Mouse (Mus musculus) embryonic facial prominence, embryonic 12.5 days (tissue): Measurements from ENCODE around the gene Stard10. TPM values are rescaled to one million over a fixed set of nuclear protein-coding genes. Genes with fewer than 3 reads are reported as not detected.

Experiments
- ATAC-seq: fragments of 200-750 bp; cut with Nextera tagmentation; 2 replicates; pipeline ENCODE4 v1.8.0; 2017; ENCODE audit not compliant: insufficient number of reproducible peaks, insufficient read depth, low FRiP score, low TSS enrichment
- H3K27ac ChIP-seq: fragments of 300-500 bp; sonication (generic); 2 replicates; pipeline ENCODE4 v1.5.1; 2016; ENCODE audit warnings: mild to moderate bottlenecking
- H3K27me3 ChIP-seq: fragments of 300-500 bp; sonication (generic); 2 replicates; pipeline ENCODE4 v1.6.1; 2016; ENCODE audit warnings: mild to moderate bottlenecking, moderate library complexity
- H3K36me3 ChIP-seq: fragments of 300-500 bp; sonication (generic); 2 replicates; pipeline ENCODE4 v1.6.1; 2016; ENCODE audit warnings: mild to moderate bottlenecking
- H3K4me1 ChIP-seq: fragments of 300-500 bp; sonication (generic); 2 replicates; pipeline ENCODE4 v1.6.1; 2016
- H3K4me2 ChIP-seq: fragments of 300-500 bp; sonication (generic); replicated peaks from 2 replicates; pipeline ENCODE4 v1.6.1; 2016; ENCODE audit warnings: mild to moderate bottlenecking, moderate library complexity
- H3K4me3 ChIP-seq: fragments of 300-500 bp; sonication (generic); 2 replicates; pipeline ENCODE4 v1.5.1; 2016; ENCODE audit warnings: mild to moderate bottlenecking
- H3K9ac ChIP-seq: fragments of 300-500 bp; sonication (generic); 2 replicates; pipeline ENCODE4 v1.6.1; 2016; ENCODE audit warnings: mild to moderate bottlenecking, moderate library complexity
- H3K9me3 ChIP-seq: fragments of 300-500 bp; sonication (generic); 2 replicates; pipeline ENCODE4 v1.6.1; 2016; ENCODE audit warnings: mild to moderate bottlenecking, moderate library complexity
- WGBS: fragments of 180-500 bp; shearing (Covaris S2); methylation state at CpG from one replicate; pipeline ENCODE4 v1.1.7; 2016; 5-methylcytosine and 5-hydroxymethylcytosine counted together
- polyA plus RNA-seq: library from polyadenylated mRNA; unstranded; fragments of >200 nt; fragmentation: Nextera tagmentation; extraction: Ambion mirVana; gene quantifications from 2 replicates; pipeline ENCODE4 v1.2.1, GENCODE M21; 2016

Gene Stard10
- polyA plus RNA-seq, 1 experiment from 2014 or later, result 19.4 TPM

GRCm38 (mm10) chr7:101292086-101292485 lies 24.8 kb upstream of the Stard10 start:
- no peak for ATAC-seq
- WGBS, result 60% methylated on average over 3 of the region's 4 CpGs
- peaks cover 14% of the 10 kb centered on the region for H3K36me3 ChIP-seq
- no peak overlapping the region for H3K27ac ChIP-seq
- peaks cover 6% of the 10 kb centered on the region for H3K4me1 ChIP-seq
- H3K9me3 ChIP-seq, result no peaks in the 10 kb centered on the region
- no peak overlapping the region for H3K9ac ChIP-seq
- no peak overlapping the region for H3K4me2 ChIP-seq
- H3K4me3 ChIP-seq, result no peak overlapping the region
- 0 out of 2 replicates have a peak, but pooled peaks cover 10% of the 10 kb centered on the region for H3K27me3 ChIP-seq

- Histone ChIP-seq H3K9me3 (no peaks in the 10 kb centered on the region), H3K27me3 (0 out of 2 replicates have a peak, but pooled peaks cover 12% of the 10 kb centered on the region), H3K4me2 (no peak overlapping the region), H3K4me1 (peaks cover 7% of the 10 kb centered on the region), H3K4me3 (no peak overlapping the region), H3K27ac (no peak overlapping the region), H3K9ac (no peak overlapping the region), H3K36me3 (peaks cover 14% of the 10 kb centered on the region)
- no peak for ATAC-seq
- 97% methylated on average over 1 of the region's 1 CpGs for WGBS
Observed at GRCm38 (mm10) chr7:101292696-101293095, 24.2 kb upstream of the Stard10 start.

GRCm38 (mm10) chr7:101293138-101293537 lies 23.7 kb upstream of the Stard10 start:
- Histone ChIP-seq H3K9me3 (no peaks in the 10 kb centered on the region), H3K36me3 (peaks cover 14% of the 10 kb centered on the region), H3K4me2 (no peak overlapping the region), H3K4me1 (peaks cover 7% of the 10 kb centered on the region), H3K4me3 (no peak overlapping the region), H3K27me3 (0 out of 2 replicates have a peak, but pooled peaks cover 12% of the 10 kb centered on the region), H3K27ac (no peak overlapping the region), H3K9ac (no peak overlapping the region)
- 44% methylated on average over 4 of the region's 4 CpGs for WGBS
- no peak for ATAC-seq

- Histone ChIP-seq H3K4me3 (no peak overlapping the region), H3K27me3 (0 out of 2 replicates have a peak, but pooled peaks cover 12% of the 10 kb centered on the region), H3K9ac (no peak overlapping the region), H3K9me3 (no peaks in the 10 kb centered on the region), H3K4me2 (no peak overlapping the region), H3K27ac (no peak overlapping the region), H3K36me3 (peaks cover 14% of the 10 kb centered on the region), H3K4me1 (peaks cover 7% of the 10 kb centered on the region)
- 54% methylated on average over 4 of the region's 4 CpGs for WGBS
- no peak for ATAC-seq
Observed at GRCm38 (mm10) chr7:101293611-101294010, 23.3 kb upstream of the Stard10 start.

GRCm38 (mm10) chr7:101295438-101295837 lies 21.4 kb upstream of the Stard10 start:
- H3K4me3 ChIP-seq, result no peak overlapping the region
- peaks cover 2% of the 10 kb centered on the region; the same call in 1 of the 2 replicates for H3K36me3 ChIP-seq
- no peak for ATAC-seq
- no peak overlapping the region for H3K4me2 ChIP-seq
- no peak overlapping the region for H3K9ac ChIP-seq
- no peak overlapping the region for H3K27ac ChIP-seq
- no peaks in the 10 kb centered on the region for H3K9me3 ChIP-seq
- H3K4me1 ChIP-seq, result peaks cover 11% of the 10 kb centered on the region
- H3K27me3 ChIP-seq, result peaks cover 28% of the 10 kb centered on the region
- WGBS, result 55% methylated on average over 1 of the region's 1 CpGs

GRCm38 (mm10) chr7:101296252-101297022 lies 20.4 kb upstream of the Stard10 start:
- peaks cover 29% of the 10 kb centered on the region for H3K27me3 ChIP-seq
- no peaks in the 10 kb centered on the region for H3K36me3 ChIP-seq
- peak; percentile 72 for ATAC-seq
- H3K9me3 ChIP-seq, result no peaks in the 10 kb centered on the region
- H3K4me2 ChIP-seq, result peak overlapping the region; percentile 65
- H3K27ac ChIP-seq, result no peak overlapping the region
- H3K4me1 ChIP-seq, result peaks cover 19% of the 10 kb centered on the region
- 10% methylated on average over 35 of the region's 35 CpGs for WGBS
- peak overlapping the region; percentile 25 for H3K9ac ChIP-seq
- peak overlapping the region; percentile 30 for H3K4me3 ChIP-seq

GRCm38 (mm10) chr7:101297023-101297405 lies 19.9 kb upstream of the Stard10 start:
- Histone ChIP-seq H3K9ac (peak overlapping the region; percentile 25), H3K27ac (no peak overlapping the region), H3K9me3 (no peaks in the 10 kb centered on the region), H3K27me3 (peaks cover 29% of the 10 kb centered on the region), H3K4me1 (peaks cover 19% of the 10 kb centered on the region), H3K36me3 (no peaks in the 10 kb centered on the region), H3K4me2 (peak overlapping the region; percentile 65), H3K4me3 (peak overlapping the region; percentile 30)
- WGBS, result 21% methylated on average over 8 of the region's 8 CpGs
- peak; percentile 49; the same call in 1 of the 2 replicates for ATAC-seq

- Histone ChIP-seq H3K36me3 (no peaks in the 10 kb centered on the region), H3K27ac (no peak overlapping the region), H3K4me3 (no peak overlapping the region), H3K9me3 (no peaks in the 10 kb centered on the region), H3K27me3 (peaks cover 29% of the 10 kb centered on the region), H3K9ac (no peak overlapping the region), H3K4me1 (peaks cover 19% of the 10 kb centered on the region), H3K4me2 (no peak overlapping the region)
- no peak for ATAC-seq
- WGBS, result 77% methylated on average over 3 of the region's 3 CpGs
Observed at GRCm38 (mm10) chr7:101298375-101298774, 18.5 kb upstream of the Stard10 start.

GRCm38 (mm10) chr7:101301361-101301880 lies 15.5 kb upstream of the Stard10 start:
- peaks cover 17% of the 10 kb centered on the region for H3K4me1 ChIP-seq
- H3K4me3 ChIP-seq, result peak overlapping the region; percentile 71
- no peaks in the 10 kb centered on the region for H3K9me3 ChIP-seq
- peak overlapping the region; percentile 54 for H3K9ac ChIP-seq
- peaks cover 22% of the 10 kb centered on the region for H3K27me3 ChIP-seq
- WGBS, result under 1% methylated on average over 30 of the region's 30 CpGs
- 0 out of 2 replicates have a peak, but pooled peaks have one; percentile 0 for ATAC-seq
- H3K36me3 ChIP-seq, result no peaks in the 10 kb centered on the region
- peak overlapping the region; percentile 78 for H3K4me2 ChIP-seq
- H3K27ac ChIP-seq, result no peak overlapping the region; the same call in 1 of the 2 replicates

- under 1% methylated on average over 39 of the region's 39 CpGs for WGBS
- peak within 1 kb of the TSS; percentile 54 for H3K9ac ChIP-seq
- no peaks in the 10 kb centered on the region for H3K9me3 ChIP-seq
- H3K4me1 ChIP-seq, result peaks cover 14% of the 10 kb centered on the region
- no peak within 1 kb of the TSS; the same call in 1 of the 2 replicates for H3K27ac ChIP-seq
- peak; percentile 94 for ATAC-seq
- H3K36me3 ChIP-seq, result no peaks in the 10 kb centered on the region
- H3K4me2 ChIP-seq, result peak within 1 kb of the TSS; percentile 78
- peaks cover 20% of the 10 kb centered on the region for H3K27me3 ChIP-seq
- peak within 1 kb of the TSS; percentile 71 for H3K4me3 ChIP-seq
Observed at GRCm38 (mm10) chr7:101301881-101302456, 14.9 kb upstream of the Stard10 start, which contains the start of gene Atg16l2. TSS of gene Atg16l2 (minus strand) at chr7:101302251.

- H3K4me3 ChIP-seq, result peak overlapping the region; percentile 71
- no peaks in the 10 kb centered on the region for H3K36me3 ChIP-seq
- no peak for ATAC-seq
- peak overlapping the region; percentile 54; the same call in 1 of the 2 replicates for H3K9ac ChIP-seq
- H3K4me1 ChIP-seq, result peaks cover 12% of the 10 kb centered on the region
- H3K27ac ChIP-seq, result no peak overlapping the region
- WGBS, result 24% methylated on average over 7 of the region's 7 CpGs
- peak overlapping the region; percentile 78 for H3K4me2 ChIP-seq
- peaks cover 16% of the 10 kb centered on the region for H3K27me3 ChIP-seq
- no peaks in the 10 kb centered on the region for H3K9me3 ChIP-seq
Observed at GRCm38 (mm10) chr7:101302691-101303090, 14.2 kb upstream of the Stard10 start.
